Mouse (Mus musculus): ENCODE data around the gene Nedd8.
A peak's percentile ranks its signal among the peaks of the same experiment; 100 is the strongest.

DNA sequence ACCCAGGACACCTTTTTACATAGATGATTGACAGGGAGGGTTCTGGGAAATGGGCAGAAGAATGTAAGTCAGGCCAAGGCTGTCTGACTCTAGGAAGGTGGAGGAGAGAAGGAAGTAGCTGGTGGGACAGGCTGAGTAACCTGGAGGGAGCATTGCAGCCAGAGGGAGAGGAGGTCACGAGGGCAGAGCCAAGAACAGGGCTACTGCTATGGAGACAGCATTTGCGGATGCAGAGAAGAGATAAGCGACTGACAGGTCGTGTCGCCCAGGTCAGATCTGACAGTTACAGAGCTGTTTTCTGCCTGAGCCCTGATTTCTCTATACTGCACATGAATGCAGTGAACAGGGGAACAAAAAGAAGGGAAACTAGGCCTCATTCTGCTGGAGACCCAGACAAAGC is 35.5 kb upstream of the Nedd8 start:
- TF ChIP-seq CTCF (IDR thresholded peaks at IDR 0.05; ENCODE audit: low read depth) = no peak
- TF ChIP-seq EP300 (IDR thresholded peaks at IDR 0.05; ENCODE audit: low read depth) = peak; percentile 52

Data from liver, embryonic 14.5 days (tissue).